In the genomic region with DNA sequence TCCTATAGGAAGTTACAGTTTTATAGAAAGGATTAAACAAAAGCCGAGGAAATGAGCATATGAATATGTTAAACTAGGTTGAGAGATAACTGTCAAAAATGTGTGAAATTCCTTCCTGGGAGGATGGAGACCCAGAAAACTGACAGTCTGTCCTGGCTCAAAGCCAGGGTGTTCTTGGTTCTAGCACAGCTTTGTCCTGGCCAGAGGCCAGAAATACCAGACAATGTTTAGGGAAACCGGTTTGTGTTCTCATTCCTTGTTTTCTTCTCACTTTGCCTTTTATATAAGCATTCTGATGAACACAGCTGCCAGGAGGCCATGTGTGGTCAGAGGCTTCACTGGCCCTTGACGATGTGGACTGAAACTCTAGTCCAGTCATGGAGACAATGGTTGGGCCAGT, we compare ENCODE assay signal across 8 mouse cellular contexts.
DNase-seq lines count a peak whose midpoint lies in the region; ATAC-seq lines count a peak whose summit lies in the region.

No protein-coding gene starts in this region.

- no peak overlapping the region for H3K4me3 ChIP-seq in embryonic facial prominence, embryonic 14.5 days (ENCODE audit: low read depth, low read length)
- H3K4me3 ChIP-seq in embryonic facial prominence, embryonic 10.5 days = no peak overlapping the region
- no peak overlapping the region for H3K4me3 ChIP-seq in midbrain, embryonic 14.5 days (replicated peaks; ENCODE audit: low read depth, low read length)
- H3K4me3 ChIP-seq in midbrain, embryonic 15.5 days = no peak overlapping the region

- H3K4me1 ChIP-seq in embryonic facial prominence, embryonic 14.5 days (ENCODE audit: control insufficient read depth, insufficient read depth, low read length) = peaks cover 4% of the 10 kb centered on the region; the same call in 1 of the 2 replicates
- H3K4me1 ChIP-seq in embryonic facial prominence, embryonic 10.5 days = no peaks in the 10 kb centered on the region
- H3K4me1 ChIP-seq in midbrain, embryonic 14.5 days (ENCODE audit: control insufficient read depth, insufficient read depth, low read length) = no peaks in the 10 kb centered on the region
- H3K4me1 ChIP-seq in midbrain, embryonic 15.5 days = no peaks in the 10 kb centered on the region

- no peak overlapping the region for H3K27ac ChIP-seq in embryonic facial prominence, embryonic 14.5 days (replicated peaks; ENCODE audit: low read depth, low read length)
- no peak overlapping the region for H3K27ac ChIP-seq in embryonic facial prominence, embryonic 10.5 days (replicated peaks)
- no peak overlapping the region for H3K27ac ChIP-seq in midbrain, embryonic 14.5 days (replicated peaks; ENCODE audit: low read depth, low read length)
- no peak overlapping the region for H3K27ac ChIP-seq in midbrain, embryonic 15.5 days

- H3K36me3 ChIP-seq in embryonic facial prominence, embryonic 14.5 days (ENCODE audit: control insufficient read depth, insufficient read depth, low read length) = no peaks in the 10 kb centered on the region
- no peaks in the 10 kb centered on the region for H3K36me3 ChIP-seq in embryonic facial prominence, embryonic 10.5 days (replicated peaks)
- no peaks in the 10 kb centered on the region for H3K36me3 ChIP-seq in midbrain, embryonic 14.5 days (ENCODE audit: control insufficient read depth, insufficient read depth, low read length)
- H3K36me3 ChIP-seq in midbrain, embryonic 15.5 days (replicated peaks) = no peaks in the 10 kb centered on the region

- WGBS in embryonic facial prominence, embryonic 14.5 days = 36% methylated on average over 3 of the region's 3 CpGs
- WGBS in embryonic facial prominence, embryonic 10.5 days = 82% methylated on average over 3 of the region's 3 CpGs
- WGBS in midbrain, embryonic 14.5 days = 78% methylated on average over 3 of the region's 3 CpGs
- 57% methylated on average over 3 of the region's 3 CpGs for WGBS in midbrain, embryonic 15.5 days

- H3K27me3 ChIP-seq in embryonic facial prominence, embryonic 14.5 days (replicated peaks; ENCODE audit: control insufficient read depth, insufficient read depth, low read length) = no peaks in the 10 kb centered on the region
- no peaks in the 10 kb centered on the region for H3K27me3 ChIP-seq in embryonic facial prominence, embryonic 10.5 days (replicated peaks; ENCODE audit: low read depth, poor library complexity, severe bottlenecking)
- no peaks in the 10 kb centered on the region for H3K27me3 ChIP-seq in midbrain, embryonic 14.5 days (ENCODE audit: control insufficient read depth, insufficient read depth, low read length)
- H3K27me3 ChIP-seq in midbrain, embryonic 15.5 days (replicated peaks) = no peaks in the 10 kb centered on the region

- H3K4me2 ChIP-seq in embryonic facial prominence, embryonic 14.5 days (ENCODE audit: low read depth, low read length) = no peak overlapping the region
- H3K4me2 ChIP-seq in midbrain, embryonic 14.5 days (ENCODE audit: low read length) = no peak overlapping the region
- no peak overlapping the region for H3K4me2 ChIP-seq in midbrain, embryonic 15.5 days

- H3K9me3 ChIP-seq in embryonic facial prominence, embryonic 14.5 days (ENCODE audit: control insufficient read depth, low read length) = no peaks in the 10 kb centered on the region
- H3K9me3 ChIP-seq in embryonic facial prominence, embryonic 10.5 days = no peaks in the 10 kb centered on the region
- H3K9me3 ChIP-seq in midbrain, embryonic 14.5 days (ENCODE audit: control insufficient read depth, low read length) = no peaks in the 10 kb centered on the region
- no peaks in the 10 kb centered on the region for H3K9me3 ChIP-seq in midbrain, embryonic 15.5 days

- no peak for ATAC-seq in embryonic facial prominence, embryonic 14.5 days (ENCODE audit: low read depth)
- no peak for ATAC-seq in midbrain, embryonic 14.5 days (ENCODE audit: low FRiP score, low TSS enrichment)
- no peak for ATAC-seq in midbrain, embryonic 15.5 days (replicated peaks)
- no peak for ATAC-seq in activated CD4-positive, CD25-positive, alpha-beta regulatory T cell, adult 4 months

- peak; percentile 78 for DNase-seq in embryonic facial prominence, embryonic 14.5 days (ENCODE audit: low spot score)
- DNase-seq in embryonic facial prominence, embryonic 10.5 days (ENCODE audit: low spot score) = no peak
- DNase-seq in midbrain, embryonic 14.5 days = peak; percentile 36
- peak; percentile 63 to 73 for DNase-seq in kidney, postnatal 36 days
- DNase-seq in lung, postnatal 4 days = peak; percentile 75 to 76
- DNase-seq in testis, postnatal 14 days (ENCODE audit: low spot score) = no peak

- no peak overlapping the region for H3K9ac ChIP-seq in embryonic facial prominence, embryonic 14.5 days (ENCODE audit: low read depth, low read length)
- H3K9ac ChIP-seq in midbrain, embryonic 14.5 days (replicated peaks; ENCODE audit: low read length) = no peak overlapping the region
- H3K9ac ChIP-seq in midbrain, embryonic 15.5 days = no peak overlapping the region

Comparison
In these comparisons a context has a peak if more than half of its experiments do, and no peak if none do; other contexts are left out.
1. DNase-seq: peak in embryonic facial prominence, embryonic 14.5 days (single experiment), midbrain, embryonic 14.5 days (single experiment), kidney, postnatal 36 days (2 of 2) and lung, postnatal 4 days (2 of 2); none in embryonic facial prominence, embryonic 10.5 days (single experiment) and testis, postnatal 14 days (single experiment).